Mouse (Mus musculus): ENCODE data around the gene Apex2. TPM values are rescaled to one million over a fixed set of nuclear protein-coding genes. Genes with fewer than 3 reads are reported as not detected.

The Apex2 gene
- polyA plus RNA-seq, 1 experiment: 22.2 TPM

- Histone ChIP-seq H3K4me1 (ENCODE audit: control insufficient read depth, insufficient read depth, low read length) (no peaks in the 10 kb centered on the region), H3K27me3 (ENCODE audit: control insufficient read depth, insufficient read depth, low read length, poor library complexity, severe bottlenecking) (no peaks in the 10 kb centered on the region), H3K36me3 (ENCODE audit: control insufficient read depth, insufficient read depth, low read length, poor library complexity, severe bottlenecking) (peaks cover 2% of the 10 kb centered on the region; the same call in 1 of the 2 replicates), H3K9me3 (replicated peaks; ENCODE audit: control insufficient read depth, insufficient read depth, low read length, poor library complexity, severe bottlenecking) (no peaks in the 10 kb centered on the region), H3K4me3 (ENCODE audit: low read depth, low read length) (no peak overlapping the region), H3K27ac (ENCODE audit: insufficient read depth, low read length) (no peak overlapping the region), H3K9ac (ENCODE audit: low read depth, poor library complexity, severe bottlenecking) (no peak overlapping the region)
- TF ChIP-seq POLR2A (IDR thresholded peaks at IDR 0.05; ENCODE audit: insufficient read depth, low read length): no peak
- no peak for TF ChIP-seq EP300 (IDR thresholded peaks at IDR 0.05; ENCODE audit: insufficient read depth, low read depth, low read length)
- no peak for TF ChIP-seq CTCF (IDR thresholded peaks at IDR 0.05; ENCODE audit: low read depth, low read length)
These were observed 35.6 kb downstream of the Apex2 start for GRCm38 (mm10) chrX:150554032-150554431.

DNA sequence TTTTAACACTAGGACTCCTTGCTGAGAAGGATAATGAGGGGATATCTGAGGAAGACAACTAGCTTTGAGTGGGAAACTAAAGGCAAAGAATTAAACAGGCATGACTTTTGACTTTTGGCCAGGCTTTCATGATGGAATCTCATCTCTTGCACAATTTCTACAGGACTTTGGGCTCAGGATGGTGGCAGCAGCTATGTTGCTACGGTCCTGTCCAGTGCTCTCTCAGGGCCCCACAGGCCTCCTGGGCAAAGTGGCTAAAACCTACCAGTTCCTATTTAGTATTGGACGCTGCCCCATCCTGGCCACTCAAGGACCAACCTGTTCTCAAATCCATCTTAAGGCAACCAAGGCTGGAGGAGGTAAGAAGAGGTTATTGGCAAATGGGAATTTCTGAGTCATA, 37.7 kb downstream of the Apex2 start:
- Histone ChIP-seq H3K4me1 (ENCODE audit: control insufficient read depth, insufficient read depth, low read length) (no peaks in the 10 kb centered on the region), H3K27me3 (ENCODE audit: control insufficient read depth, insufficient read depth, low read length, poor library complexity, severe bottlenecking) (no peaks in the 10 kb centered on the region), H3K9ac (ENCODE audit: low read depth, poor library complexity, severe bottlenecking) (no peak overlapping the region), H3K36me3 (ENCODE audit: control insufficient read depth, insufficient read depth, low read length, poor library complexity, severe bottlenecking) (peaks cover 2% of the 10 kb centered on the region; the same call in 1 of the 2 replicates), H3K9me3 (replicated peaks; ENCODE audit: control insufficient read depth, insufficient read depth, low read length, poor library complexity, severe bottlenecking) (no peaks in the 10 kb centered on the region), H3K27ac (ENCODE audit: insufficient read depth, low read length) (no peak overlapping the region), H3K4me3 (ENCODE audit: low read depth, low read length) (no peak overlapping the region)
- TF ChIP-seq POLR2A (IDR thresholded peaks at IDR 0.05; ENCODE audit: insufficient read depth, low read length) (no peak), EP300 (IDR thresholded peaks at IDR 0.05; ENCODE audit: insufficient read depth, low read depth, low read length) (no peak), CTCF (IDR thresholded peaks at IDR 0.05; ENCODE audit: low read depth, low read length) (no peak)

DNA sequence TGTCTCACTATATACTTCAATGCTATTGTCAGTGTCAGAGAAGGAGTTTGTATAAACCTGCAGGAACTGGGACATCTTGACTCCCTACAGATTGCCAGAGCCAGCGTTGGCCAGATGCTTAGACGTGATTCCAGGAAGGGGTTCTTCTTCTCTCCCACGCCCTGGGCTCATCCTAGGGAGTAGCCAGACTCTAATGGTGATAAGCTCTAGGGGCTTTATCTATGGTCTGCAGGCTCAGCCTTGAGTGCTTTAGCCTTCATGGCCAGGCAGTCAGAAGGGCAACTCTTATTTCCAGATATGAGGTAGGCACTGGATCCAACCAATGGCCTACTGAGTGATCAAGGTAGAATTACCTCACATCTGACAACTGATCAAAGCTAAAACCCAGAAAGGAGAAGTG, 40.0 kb downstream of the Apex2 start:
- TF ChIP-seq CTCF (IDR thresholded peaks at IDR 0.05; ENCODE audit: low read depth, low read length): no peak
- TF ChIP-seq EP300 (IDR thresholded peaks at IDR 0.05; ENCODE audit: insufficient read depth, low read depth, low read length): no peak
- no peak for TF ChIP-seq POLR2A (IDR thresholded peaks at IDR 0.05; ENCODE audit: insufficient read depth, low read length)
- H3K4me3 ChIP-seq (ENCODE audit: low read depth, low read length): no peak overlapping the region
- peaks cover 2% of the 10 kb centered on the region; the same call in 1 of the 2 replicates for H3K36me3 ChIP-seq (ENCODE audit: control insufficient read depth, insufficient read depth, low read length, poor library complexity, severe bottlenecking)
- H3K27ac ChIP-seq (ENCODE audit: insufficient read depth, low read length): no peak overlapping the region
- H3K27me3 ChIP-seq (ENCODE audit: control insufficient read depth, insufficient read depth, low read length, poor library complexity, severe bottlenecking): no peaks in the 10 kb centered on the region
- H3K4me1 ChIP-seq (ENCODE audit: control insufficient read depth, insufficient read depth, low read length): no peaks in the 10 kb centered on the region
- no peaks in the 10 kb centered on the region for H3K9me3 ChIP-seq (replicated peaks; ENCODE audit: control insufficient read depth, insufficient read depth, low read length, poor library complexity, severe bottlenecking)
- H3K9ac ChIP-seq (ENCODE audit: low read depth, poor library complexity, severe bottlenecking): no peak overlapping the region

DNA sequence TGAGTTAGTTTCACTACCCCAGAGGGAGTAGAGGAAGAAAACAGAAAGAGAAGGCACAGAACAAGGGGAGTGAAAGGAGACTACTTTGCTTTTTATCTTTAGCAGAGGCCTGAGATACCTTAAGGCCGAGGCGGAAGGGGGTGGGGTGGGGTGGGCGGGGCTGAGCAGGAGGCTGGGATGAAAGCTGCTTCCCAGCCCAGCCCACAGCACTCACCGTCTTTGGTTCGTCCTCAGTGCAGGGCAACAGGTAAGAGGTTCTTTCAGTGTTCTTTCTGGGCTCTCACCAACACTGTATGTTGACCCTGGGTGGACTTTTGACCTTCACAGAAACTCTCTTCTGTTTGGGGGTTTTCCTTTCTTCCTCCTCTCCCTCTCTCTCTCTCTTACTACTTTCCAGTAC, 42.4 kb downstream of the Apex2 start, which contains the start of gene Alas2:
Gene Alas2 (plus strand): TSS at position 137 of the 400 bp plus-strand sequence.
- Histone ChIP-seq H3K9ac (ENCODE audit: low read depth, poor library complexity, severe bottlenecking) (no peak within 1 kb of the TSS), H3K27me3 (ENCODE audit: control insufficient read depth, insufficient read depth, low read length, poor library complexity, severe bottlenecking) (no peaks in the 10 kb centered on the region), H3K4me1 (ENCODE audit: control insufficient read depth, insufficient read depth, low read length) (no peaks in the 10 kb centered on the region), H3K36me3 (ENCODE audit: control insufficient read depth, insufficient read depth, low read length, poor library complexity, severe bottlenecking) (0 out of 2 replicates have a peak, but pooled peaks cover 2% of the 10 kb centered on the region), H3K4me3 (ENCODE audit: low read depth, low read length) (no peak within 1 kb of the TSS), H3K27ac (ENCODE audit: insufficient read depth, low read length) (no peak within 1 kb of the TSS), H3K9me3 (replicated peaks; ENCODE audit: control insufficient read depth, insufficient read depth, low read length, poor library complexity, severe bottlenecking) (no peaks in the 10 kb centered on the region)
- TF ChIP-seq CTCF (IDR thresholded peaks at IDR 0.05; ENCODE audit: low read depth, low read length) (no peak), EP300 (IDR thresholded peaks at IDR 0.05; ENCODE audit: insufficient read depth, low read depth, low read length) (no peak), POLR2A (IDR thresholded peaks at IDR 0.05; ENCODE audit: insufficient read depth, low read length) (no peak)

DNA sequence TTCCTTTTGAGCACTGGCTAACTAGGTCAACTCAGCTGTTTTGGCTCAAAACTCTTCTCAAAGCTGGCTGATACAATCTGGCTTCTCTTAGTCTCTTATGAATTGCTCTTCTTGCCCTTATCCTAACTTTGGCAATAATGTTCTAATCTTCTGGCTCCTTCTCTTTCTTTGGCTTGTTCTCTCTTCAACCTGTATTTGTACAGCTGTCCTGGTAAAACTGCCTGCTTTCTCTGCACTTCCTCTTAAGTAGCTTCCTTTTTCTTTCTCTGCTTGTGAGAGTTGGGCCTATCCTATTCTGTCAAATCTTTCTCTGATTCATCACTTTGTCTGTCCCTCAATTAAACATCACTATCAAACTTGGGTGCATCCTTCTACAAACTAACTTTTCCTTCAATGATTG, 48.0 kb downstream of the Apex2 start:
- H3K9ac ChIP-seq (ENCODE audit: low read depth, poor library complexity, severe bottlenecking): no peak overlapping the region
- H3K27ac ChIP-seq (ENCODE audit: insufficient read depth, low read length): no peak overlapping the region
- no peaks in the 10 kb centered on the region for H3K4me1 ChIP-seq (ENCODE audit: control insufficient read depth, insufficient read depth, low read length)
- TF ChIP-seq CTCF (IDR thresholded peaks at IDR 0.05; ENCODE audit: low read depth, low read length) (no peak), EP300 (IDR thresholded peaks at IDR 0.05; ENCODE audit: insufficient read depth, low read depth, low read length) (no peak), POLR2A (IDR thresholded peaks at IDR 0.05; ENCODE audit: insufficient read depth, low read length) (no peak)
- H3K4me3 ChIP-seq (ENCODE audit: low read depth, low read length): no peak overlapping the region
- H3K27me3 ChIP-seq (ENCODE audit: control insufficient read depth, insufficient read depth, low read length, poor library complexity, severe bottlenecking): no peaks in the 10 kb centered on the region
- no peaks in the 10 kb centered on the region for H3K9me3 ChIP-seq (replicated peaks; ENCODE audit: control insufficient read depth, insufficient read depth, low read length, poor library complexity, severe bottlenecking)
- H3K36me3 ChIP-seq (ENCODE audit: control insufficient read depth, insufficient read depth, low read length, poor library complexity, severe bottlenecking): no peaks in the 10 kb centered on the region

DNA sequence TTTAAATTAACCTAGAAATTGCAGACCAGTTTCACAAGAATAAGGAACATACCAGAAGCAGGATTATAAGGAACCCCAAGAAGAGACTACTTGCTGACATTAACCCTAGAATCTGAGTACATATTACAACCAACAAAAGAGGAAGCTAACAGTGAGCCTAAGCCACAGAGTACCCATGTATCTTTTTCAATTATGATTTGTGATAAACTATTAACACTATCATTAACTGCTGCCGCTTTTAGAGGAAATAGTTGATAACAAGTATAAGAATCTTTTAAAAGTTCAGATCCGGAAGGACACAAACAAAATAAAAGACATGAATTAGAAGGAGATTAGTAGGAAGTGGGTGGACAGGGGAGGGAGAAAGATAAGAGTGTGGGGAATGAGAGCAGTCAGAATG, 49.6 kb downstream of the Apex2 start:
- Histone ChIP-seq H3K9me3 (replicated peaks; ENCODE audit: control insufficient read depth, insufficient read depth, low read length, poor library complexity, severe bottlenecking) (no peaks in the 10 kb centered on the region), H3K9ac (ENCODE audit: low read depth, poor library complexity, severe bottlenecking) (no peak overlapping the region), H3K27ac (ENCODE audit: insufficient read depth, low read length) (no peak overlapping the region), H3K4me1 (ENCODE audit: control insufficient read depth, insufficient read depth, low read length) (no peaks in the 10 kb centered on the region), H3K27me3 (ENCODE audit: control insufficient read depth, insufficient read depth, low read length, poor library complexity, severe bottlenecking) (no peaks in the 10 kb centered on the region), H3K4me3 (ENCODE audit: low read depth, low read length) (no peak overlapping the region), H3K36me3 (ENCODE audit: control insufficient read depth, insufficient read depth, low read length, poor library complexity, severe bottlenecking) (no peaks in the 10 kb centered on the region)
- no peak for TF ChIP-seq CTCF (IDR thresholded peaks at IDR 0.05; ENCODE audit: low read depth, low read length)
- TF ChIP-seq EP300 (IDR thresholded peaks at IDR 0.05; ENCODE audit: insufficient read depth, low read depth, low read length): no peak
- no peak for TF ChIP-seq POLR2A (IDR thresholded peaks at IDR 0.05; ENCODE audit: insufficient read depth, low read length)
